Mouse (Mus musculus): ENCODE measurements at regions not wholly inside any gene's neighbourhood (a gene's known extent, or its start where the extent isn't known, plus 50 kb on each side); places are given as distances from the start of the nearest gene placed in this dataset.

DNA sequence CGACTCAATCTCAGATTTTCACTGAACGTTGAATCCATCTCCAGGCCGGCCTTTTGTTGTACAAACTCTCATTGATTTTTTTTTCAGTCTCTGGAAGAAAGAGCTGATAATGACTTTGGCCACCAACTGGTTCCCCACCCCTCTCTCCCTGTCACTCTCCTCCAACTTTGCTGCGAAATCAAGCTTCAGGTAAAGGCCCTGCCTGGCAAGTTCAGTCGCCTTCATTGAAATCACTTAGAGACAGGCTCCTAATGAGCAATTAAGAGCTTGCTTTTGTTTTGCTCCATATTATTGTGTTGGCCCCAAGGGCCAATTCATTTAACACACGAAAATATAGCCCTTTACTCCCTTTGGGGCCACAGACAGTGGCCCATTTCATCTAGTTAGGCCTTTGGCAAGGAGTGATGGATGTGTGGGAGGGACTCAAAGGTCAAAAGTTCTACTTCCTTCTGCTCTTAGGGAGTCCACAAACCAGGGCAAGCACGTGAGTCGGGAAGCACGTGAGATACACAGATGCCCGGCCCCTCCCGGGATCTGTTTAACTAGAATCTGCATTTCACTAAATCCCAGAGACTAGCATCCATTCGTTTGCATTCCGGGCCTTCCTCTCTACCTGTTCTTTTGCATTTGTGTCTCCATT is 120.0 kb downstream of the Dact1 start:
- TF ChIP-seq CTCF (IDR thresholded peaks at IDR 0.05; ENCODE audit: borderline replicate concordance, control insufficient read depth, extremely low read depth, insufficient read depth, low read length, poor library complexity) (no peak), POLR2A (IDR thresholded peaks at IDR 0.05; ENCODE audit: control insufficient read depth, extremely low read depth, insufficient read depth, low read length, poor library complexity) (no peak)
